8 mouse cellular contexts compared by ENCODE assay signal in genomic region chr4:149136982-149137770, GRCm38 (mm10). TPM values are rescaled to one million over a fixed set of nuclear protein-coding genes. Genes with fewer than 3 reads are reported as not detected.
DNase-seq lines count a peak whose midpoint lies in the region; ATAC-seq and TF ChIP-seq lines count a peak whose summit lies in the region.

Cenps (minus strand) TSS chr4:149137629.

- H3K4me1 ChIP-seq in hindbrain, embryonic 15.5 days (replicated peaks) = peaks cover 9% of the 10 kb centered on the region

- POLR2A ChIA-PET in Patski (lab: Charles Lee) = no interaction called here

- peak within 1 kb of the TSS; percentile 44 for H3K9ac ChIP-seq in hindbrain, embryonic 15.5 days

- peak; percentile 53 for DNase-seq in Patski (ENCODE audit: low read depth, low spot score)
- peak; percentile 95 to 97 for DNase-seq in cerebellum, postnatal 14 days
- peak; percentile 87 to 88 for DNase-seq in frontal cortex, postnatal 25 days (ENCODE audit: low spot score in 2 of 2)
- DNase-seq in left cerebral cortex, adult 11 months (ENCODE audit: low spot score) = peak; percentile 77
- DNase-seq in lung, postnatal 4 days = peak; percentile 93
- DNase-seq in retina, postnatal 7 days (ENCODE audit: low read depth, low spot score) = peak; percentile 85
- peak; percentile 89 for DNase-seq in urinary bladder, adult 2 months (ENCODE audit: low spot score)

- peak within 1 kb of the TSS; percentile 71 for H3K4me3 ChIP-seq in hindbrain, embryonic 15.5 days

- peak within 1 kb of the TSS; percentile 81 for H3K27ac ChIP-seq in hindbrain, embryonic 15.5 days (replicated peaks)

- peak; percentile 99 for TF ChIP-seq CTCF in Patski (IDR thresholded peaks at IDR 0.05)

- CTCF ChIA-PET in Patski (lab: Charles Lee) = interaction anchor here (1.0 to 1.5 kb wide), 2 partner anchors 9 to 60 kb away, joined by 3 to 8 read pairs; no protein-coding TSS in a partner anchor

- peak within 1 kb of the TSS; percentile 72 for H3K4me2 ChIP-seq in hindbrain, embryonic 15.5 days

- no peaks in the 10 kb centered on the region for H3K9me3 ChIP-seq in hindbrain, embryonic 15.5 days

- in situ Hi-C loops in Patski (cut with MboI; ENCODE audit: low pct_unique_long_range_greater_than_20kb) = loop anchor here (5.0 kb wide), 1 partner anchor 60 kb away; no protein-coding TSS in a partner anchor

- no peaks in the 10 kb centered on the region for H3K36me3 ChIP-seq in hindbrain, embryonic 15.5 days

- peak; percentile 76 for ATAC-seq in Patski
- peak; percentile 92 for ATAC-seq in hindbrain, embryonic 15.5 days (ENCODE audit: low FRiP score, low read depth)

- WGBS in hindbrain, embryonic 15.5 days = under 1% methylated on average over 68 of the region's 68 CpGs

- no peaks in the 10 kb centered on the region for H3K27me3 ChIP-seq in Patski
- no peaks in the 10 kb centered on the region for H3K27me3 ChIP-seq in hindbrain, embryonic 15.5 days

RNA-seq across cellular contexts. Expression of gene Cenps, which starts in this region (rescaled TPM):
- polyA plus RNA-seq in Patski (2021) = 12.5 TPM
- 15.3 and 18.8 TPM in 2 replicates for polyA plus RNA-seq in hindbrain, embryonic 15.5 days (2015; fragmentation: Nextera tagmentation; extraction: Ambion mirVana)
- polyA plus RNA-seq in urinary bladder, adult 2 months (2012; rRNA removed) = 3.8 and 5.4 TPM in 2 replicates

Comparison
In these comparisons a context has a peak if more than half of its experiments do, and no peak if none do; other contexts are left out.
1. Peak in every context shown above with its lines: DNase-seq, ATAC-seq, H3K4me3 ChIP-seq and H3K27ac ChIP-seq.